Mouse (Mus musculus) neural tube, embryonic 15.5 days (tissue): ENCODE results near the gene Inpp4a. TPM values are rescaled to one million over a fixed set of nuclear protein-coding genes. Genes with fewer than 3 reads are reported as not detected.
A peak's percentile ranks its signal among the peaks of the same experiment; 100 is the strongest.

Experiments used
- ATAC-seq: fragments of 200-750 bp; cut with Nextera tagmentation; 2 replicates; pipeline ENCODE4 v1.8.0; 2017; ENCODE audit warnings: mild to moderate bottlenecking, moderate TSS enrichment, moderate library complexity; ENCODE audit not compliant: low FRiP score
- H3K27ac ChIP-seq: fragments of 300-500 bp; sonication (generic); replicated peaks from 2 replicates; pipeline ENCODE4 v1.5.1; 2015; ENCODE audit warnings: mild to moderate bottlenecking, inconsistent platforms
- H3K27me3 ChIP-seq: fragments of 300-500 bp; sonication (generic); replicated peaks from 2 replicates; pipeline ENCODE4 v1.6.1; 2015; ENCODE audit warnings: inconsistent platforms
- H3K36me3 ChIP-seq: fragments of 300-500 bp; sonication (generic); 2 replicates; pipeline ENCODE4 v1.6.1; 2015; ENCODE audit warnings: inconsistent platforms
- H3K4me1 ChIP-seq: fragments of 300-500 bp; sonication (generic); 2 replicates; pipeline ENCODE4 v1.6.1; 2015; ENCODE audit warnings: inconsistent platforms
- H3K4me2 ChIP-seq: fragments of 300-500 bp; sonication (generic); 2 replicates; pipeline ENCODE4 v1.6.1; 2015; ENCODE audit warnings: inconsistent platforms, mild to moderate bottlenecking, moderate library complexity
- H3K4me3 ChIP-seq: fragments of 300-500 bp; sonication (generic); replicated peaks from 2 replicates; pipeline ENCODE4 v1.5.1; 2015; ENCODE audit warnings: mild to moderate bottlenecking, inconsistent platforms
- H3K9ac ChIP-seq: fragments of 300-500 bp; sonication (generic); replicated peaks from 2 replicates; pipeline ENCODE4 v1.6.1; 2015; ENCODE audit warnings: mild to moderate bottlenecking, inconsistent platforms
- H3K9me3 ChIP-seq: fragments of 300-500 bp; sonication (generic); replicated peaks from 2 replicates; pipeline ENCODE4 v1.6.1; 2016; ENCODE audit warnings: inconsistent platforms
- WGBS: fragments of 180-500 bp; shearing (Covaris S2); methylation state at CpG from one replicate; pipeline ENCODE4 v1.1.7; 2015; ENCODE audit warnings: mixed read lengths; 5-methylcytosine and 5-hydroxymethylcytosine counted together
- polyA plus RNA-seq: library from polyadenylated mRNA; unstranded; fragments of >200 nt; fragmentation: Nextera tagmentation; extraction: Ambion mirVana; gene quantifications from 2 replicates; pipeline ENCODE4 v1.2.1, GENCODE M21; 2015

Gene Inpp4a
- polyA plus RNA-seq, 1 experiment from 2014 or later = 67.4 TPM

DNA sequence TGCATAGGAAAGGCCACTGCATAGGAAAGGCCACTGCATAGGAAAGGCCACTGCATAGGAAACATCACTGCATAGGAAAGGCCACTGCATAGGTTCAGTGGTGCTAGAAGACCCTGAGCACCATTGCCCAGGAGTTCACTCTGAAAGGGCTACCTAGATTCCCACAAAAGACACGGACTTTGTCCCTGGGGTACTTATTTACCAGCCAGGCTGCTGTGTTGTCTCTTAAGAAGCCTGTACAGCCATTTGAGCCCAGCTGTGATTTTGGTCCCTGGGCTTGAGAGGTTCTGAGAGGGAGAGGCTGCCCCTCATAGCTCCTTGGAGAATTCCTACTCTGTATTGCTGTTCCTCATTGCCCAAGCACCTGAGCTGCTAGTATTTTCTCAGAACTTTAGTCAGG is 96.8 kb downstream of the Inpp4a start:
- WGBS = 62% methylated on average over 1 of the region's 1 CpGs
- no peak overlapping the region for H3K4me3 ChIP-seq

GRCm38 (mm10) chr1:37398961-37399360 is 99.3 kb downstream of the Inpp4a start:
- WGBS = 18% methylated on average over 3 of the region's 3 CpGs
- Histone ChIP-seq H3K27ac (no peak overlapping the region), H3K9me3 (no peaks in the 10 kb centered on the region), H3K27me3 (no peaks in the 10 kb centered on the region), H3K9ac (no peak overlapping the region), H3K4me2 (no peak overlapping the region), H3K4me1 (no peaks in the 10 kb centered on the region; the same call in 1 of the 2 replicates), H3K36me3 (peaks cover 70% of the 10 kb centered on the region), H3K4me3 (no peak overlapping the region)
- ATAC-seq = no peak

More for the DNA sequence above, 96.8 kb downstream of the Inpp4a start:
- ATAC-seq = no peak
- Histone ChIP-seq H3K9me3 (no peaks in the 10 kb centered on the region), H3K9ac (no peak overlapping the region), H3K27me3 (no peaks in the 10 kb centered on the region), H3K27ac (no peak overlapping the region), H3K4me2 (no peak overlapping the region), H3K36me3 (peaks cover 74% of the 10 kb centered on the region), H3K4me1 (no peaks in the 10 kb centered on the region; the same call in 1 of the 2 replicates)

DNA sequence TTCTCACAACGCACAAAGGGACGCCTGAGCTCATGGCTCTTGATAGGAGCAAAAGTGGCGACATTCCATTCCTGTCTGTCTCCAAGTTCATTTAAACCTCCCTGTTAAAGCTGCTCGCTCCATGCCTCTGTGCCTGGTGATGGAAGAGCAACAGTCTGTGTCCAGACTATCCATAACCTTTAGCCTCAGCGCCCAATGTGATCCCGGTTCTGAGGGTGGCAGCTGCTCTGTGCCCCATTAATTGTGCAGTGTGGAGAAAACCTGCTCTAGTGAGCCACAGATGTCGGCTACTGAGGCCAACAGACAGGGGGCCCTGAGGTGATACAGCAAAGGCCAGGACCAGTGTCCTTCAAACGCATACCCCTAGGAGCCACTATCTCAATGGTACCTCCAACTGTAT is 100.1 kb downstream of the Inpp4a start:
- no peak for ATAC-seq
- H3K27ac ChIP-seq = no peak overlapping the region
- WGBS = 63% methylated on average over 8 of the region's 8 CpGs
- no peaks in the 10 kb centered on the region for H3K9me3 ChIP-seq
- H3K27me3 ChIP-seq = no peaks in the 10 kb centered on the region
- no peak overlapping the region for H3K4me3 ChIP-seq
- no peaks in the 10 kb centered on the region; the same call in 1 of the 2 replicates for H3K4me1 ChIP-seq
- no peak overlapping the region for H3K9ac ChIP-seq
- peaks cover 63% of the 10 kb centered on the region for H3K36me3 ChIP-seq
- H3K4me2 ChIP-seq = no peak overlapping the region

DNA sequence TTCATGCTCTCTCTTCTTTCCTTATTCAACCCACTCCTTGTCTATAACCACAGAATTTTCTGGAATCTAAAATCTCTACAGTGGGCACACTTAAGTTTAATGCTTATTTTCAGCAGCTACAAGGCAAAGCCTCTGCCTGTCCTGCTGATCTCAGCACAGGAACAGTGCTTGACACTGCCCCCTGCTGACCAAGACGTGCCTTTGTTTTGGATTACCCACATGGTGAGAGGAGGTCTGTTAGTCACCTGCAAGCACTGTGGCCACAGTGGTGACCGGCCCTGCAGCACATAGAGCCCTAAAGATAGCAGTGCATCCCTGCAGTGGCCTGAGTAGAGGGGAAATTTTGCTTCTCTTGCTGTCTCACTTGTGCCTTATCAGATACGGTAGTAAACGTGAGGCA is 102.0 kb downstream of the Inpp4a start:
- Histone ChIP-seq H3K4me3 (no peak overlapping the region), H3K36me3 (peaks cover 46% of the 10 kb centered on the region), H3K9ac (no peak overlapping the region), H3K9me3 (no peaks in the 10 kb centered on the region), H3K27me3 (no peaks in the 10 kb centered on the region), H3K27ac (no peak overlapping the region), H3K4me1 (no peaks in the 10 kb centered on the region; the same call in 1 of the 2 replicates), H3K4me2 (no peak overlapping the region)
- no peak for ATAC-seq
- WGBS = 59% methylated on average over 4 of the region's 4 CpGs

- ATAC-seq = peak; percentile 41; the same call in 1 of the 2 replicates
- no peak overlapping the region for H3K27ac ChIP-seq
Measured at GRCm38 (mm10) chr1:37405137-37405536, 105.5 kb downstream of the Inpp4a start.

DNA sequence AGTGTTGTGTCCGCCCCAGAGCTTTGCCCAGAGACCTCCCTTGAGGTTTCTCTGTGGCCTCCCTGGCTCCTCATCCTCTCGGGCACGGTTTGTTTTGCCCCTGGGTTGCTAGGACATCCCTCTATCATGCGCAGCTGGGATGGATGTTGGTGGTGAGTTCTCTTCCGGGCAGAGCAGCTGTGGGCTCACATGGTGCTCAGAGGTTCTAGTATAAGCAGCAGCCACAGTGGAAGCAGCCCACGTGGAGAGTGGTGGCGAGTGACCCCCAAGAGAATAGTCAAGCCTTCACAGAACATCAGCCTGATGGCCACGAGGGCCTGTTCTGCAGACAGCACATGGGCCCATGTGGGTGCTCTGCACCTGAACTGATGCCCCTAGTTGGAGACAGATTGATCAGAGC is 107.6 kb downstream of the Inpp4a start:
- Histone ChIP-seq H3K4me3 (no peak overlapping the region), H3K27ac (no peak overlapping the region), H3K4me1 (no peaks in the 10 kb centered on the region), H3K9ac (no peak overlapping the region), H3K27me3 (no peaks in the 10 kb centered on the region), H3K36me3 (peaks cover 18% of the 10 kb centered on the region), H3K4me2 (no peak overlapping the region), H3K9me3 (no peaks in the 10 kb centered on the region)
- ATAC-seq = no peak
- WGBS = 83% methylated on average over 8 of the region's 8 CpGs

More at GRCm38 (mm10) chr1:37405137-37405536, 105.5 kb downstream of the Inpp4a start:
- Histone ChIP-seq H3K4me2 (no peak overlapping the region), H3K27me3 (no peaks in the 10 kb centered on the region), H3K9me3 (no peaks in the 10 kb centered on the region), H3K4me1 (no peaks in the 10 kb centered on the region), H3K4me3 (no peak overlapping the region), H3K36me3 (peaks cover 32% of the 10 kb centered on the region), H3K9ac (no peak overlapping the region)
- 62% methylated on average over 2 of the region's 2 CpGs for WGBS

DNA sequence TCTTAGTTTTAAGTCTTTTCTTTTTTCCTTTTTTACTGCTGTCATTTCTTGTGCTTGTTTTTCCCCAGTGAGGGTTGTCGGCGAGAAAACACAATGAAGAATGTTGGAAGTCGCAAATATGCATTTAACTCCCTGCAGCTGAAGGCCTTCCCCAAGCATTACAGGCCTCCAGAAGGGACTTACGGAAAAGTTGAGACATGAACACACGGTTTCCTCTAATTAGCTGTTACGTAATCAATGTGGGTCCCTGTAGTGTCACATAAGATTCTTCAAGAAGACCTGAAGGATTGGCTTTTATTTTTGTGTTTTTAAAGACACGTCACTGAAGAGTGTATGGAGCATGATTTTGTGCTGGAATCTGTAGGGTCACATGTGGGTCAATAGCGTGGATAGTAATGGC is 108.4 kb downstream of the Inpp4a start:
- 83% methylated on average over 8 of the region's 8 CpGs for WGBS

GRCm38 (mm10) chr1:37408678-37409077 is 109.0 kb downstream of the Inpp4a start:
- ATAC-seq = no peak
- no peaks in the 10 kb centered on the region for H3K4me1 ChIP-seq
- H3K9me3 ChIP-seq = no peaks in the 10 kb centered on the region
- 78% methylated on average over 3 of the region's 3 CpGs for WGBS
- H3K36me3 ChIP-seq = 0 out of 2 replicates have a peak, but pooled peaks cover 7% of the 10 kb centered on the region
- no peak overlapping the region for H3K9ac ChIP-seq
- no peaks in the 10 kb centered on the region for H3K27me3 ChIP-seq
- no peak overlapping the region for H3K27ac ChIP-seq
- H3K4me3 ChIP-seq = no peak overlapping the region
- H3K4me2 ChIP-seq = no peak overlapping the region

More for the DNA sequence above, 108.4 kb downstream of the Inpp4a start:
- Histone ChIP-seq H3K27ac (no peak overlapping the region), H3K36me3 (peaks cover 10% of the 10 kb centered on the region; the same call in 1 of the 2 replicates), H3K4me2 (no peak overlapping the region), H3K27me3 (no peaks in the 10 kb centered on the region), H3K9me3 (no peaks in the 10 kb centered on the region), H3K9ac (no peak overlapping the region), H3K4me3 (no peak overlapping the region), H3K4me1 (no peaks in the 10 kb centered on the region)
- no peak for ATAC-seq

DNA sequence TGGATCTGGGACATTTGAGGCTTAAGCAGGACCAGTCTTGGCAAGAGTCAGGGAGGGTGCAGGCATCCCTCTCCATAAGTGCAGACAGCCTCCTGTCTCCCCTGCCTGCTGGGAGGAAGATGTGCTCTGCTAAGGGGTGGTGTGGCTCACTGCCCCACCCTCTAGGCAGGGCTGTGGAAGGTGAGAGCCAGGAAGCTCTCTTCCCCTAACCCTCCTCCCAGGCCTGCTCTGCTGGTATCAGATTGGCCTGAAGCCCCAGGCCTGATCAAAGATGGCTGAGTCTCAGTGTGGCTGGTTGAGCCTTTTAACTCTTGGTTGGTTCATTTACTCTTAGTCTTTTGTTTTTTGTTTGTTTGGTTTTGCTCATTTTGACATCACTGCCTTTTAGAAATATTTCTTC is 110.0 kb downstream of the Inpp4a start:
- no peak overlapping the region for H3K4me3 ChIP-seq
- H3K9me3 ChIP-seq = no peaks in the 10 kb centered on the region
- H3K9ac ChIP-seq = no peak overlapping the region
- H3K4me1 ChIP-seq = no peaks in the 10 kb centered on the region
- H3K27ac ChIP-seq = no peak overlapping the region
- no peak overlapping the region for H3K4me2 ChIP-seq
- H3K36me3 ChIP-seq = 0 out of 2 replicates have a peak, but pooled peaks cover 7% of the 10 kb centered on the region
- no peaks in the 10 kb centered on the region for H3K27me3 ChIP-seq
- no peak for ATAC-seq

DNA sequence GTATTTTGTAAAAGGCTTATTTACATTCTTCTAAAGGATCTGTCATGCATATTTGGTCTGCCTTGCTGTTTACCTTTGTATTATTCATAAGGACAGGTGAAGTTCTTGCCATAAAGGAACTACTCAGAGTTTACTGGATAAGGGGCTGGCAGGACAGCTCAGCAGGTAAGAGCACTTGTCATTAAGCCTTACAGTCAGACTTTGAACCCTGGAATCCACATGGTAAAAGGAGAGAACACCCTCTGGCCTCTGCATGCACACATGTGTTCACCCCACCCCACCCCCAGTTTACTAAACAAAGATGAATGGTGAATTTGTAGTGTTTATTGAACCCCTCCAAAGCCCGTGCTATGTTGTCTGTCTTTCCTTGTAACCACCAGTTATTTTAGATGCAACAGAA is 115.7 kb downstream of the Inpp4a start:
- H3K27ac ChIP-seq = no peak overlapping the region
- no peaks in the 10 kb centered on the region for H3K27me3 ChIP-seq
- H3K4me3 ChIP-seq = no peak overlapping the region
- ATAC-seq = no peak
- H3K36me3 ChIP-seq = peaks cover 31% of the 10 kb centered on the region
- no peaks in the 10 kb centered on the region for H3K4me1 ChIP-seq
- no peak overlapping the region for H3K9ac ChIP-seq
- WGBS = 89% methylated on average over 1 of the region's 1 CpGs
- no peaks in the 10 kb centered on the region for H3K9me3 ChIP-seq
- H3K4me2 ChIP-seq = no peak overlapping the region

DNA sequence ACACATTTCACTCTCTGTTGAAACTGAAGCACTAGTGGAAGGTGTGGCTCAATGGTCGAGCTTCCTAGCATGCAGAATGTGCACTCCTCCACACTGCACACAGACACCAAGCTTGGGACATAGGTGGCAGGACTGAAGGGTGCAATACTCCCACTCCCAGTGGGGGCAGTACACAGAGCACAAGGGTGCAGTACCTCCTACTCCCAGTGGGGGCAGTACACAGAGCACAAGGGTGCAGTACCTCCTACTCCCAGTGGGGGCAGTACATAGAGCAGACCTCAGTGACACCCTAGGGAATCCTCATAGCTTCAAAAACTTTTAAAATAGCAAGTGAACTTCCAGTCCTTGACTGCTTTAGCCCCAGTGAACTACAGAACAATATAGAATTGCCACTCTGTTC is 119.8 kb downstream of the Inpp4a start:
- Histone ChIP-seq H3K9me3 (no peaks in the 10 kb centered on the region), H3K4me1 (no peaks in the 10 kb centered on the region), H3K27me3 (no peaks in the 10 kb centered on the region), H3K27ac (no peak overlapping the region), H3K36me3 (peaks cover 46% of the 10 kb centered on the region), H3K4me2 (no peak overlapping the region), H3K4me3 (no peak overlapping the region), H3K9ac (no peak overlapping the region)
- ATAC-seq = no peak
- WGBS = 93% methylated on average over 1 of the region's 1 CpGs

GRCm38 (mm10) chr1:37427144-37427875 is 127.6 kb downstream of the Inpp4a start:
- H3K4me1 ChIP-seq = peaks cover 30% of the 10 kb centered on the region
- H3K9ac ChIP-seq = no peak overlapping the region
- peaks cover 42% of the 10 kb centered on the region for H3K36me3 ChIP-seq
- no peaks in the 10 kb centered on the region for H3K27me3 ChIP-seq
- no peak overlapping the region for H3K4me3 ChIP-seq
- no peaks in the 10 kb centered on the region for H3K9me3 ChIP-seq
- ATAC-seq = no peak
- H3K4me2 ChIP-seq = no peak overlapping the region
- WGBS = 97% methylated on average over 8 of the region's 8 CpGs
- no peak overlapping the region for H3K27ac ChIP-seq
